Mouse (Mus musculus): ENCODE data around the gene Cep85l.

Cep85l gene

DNA sequence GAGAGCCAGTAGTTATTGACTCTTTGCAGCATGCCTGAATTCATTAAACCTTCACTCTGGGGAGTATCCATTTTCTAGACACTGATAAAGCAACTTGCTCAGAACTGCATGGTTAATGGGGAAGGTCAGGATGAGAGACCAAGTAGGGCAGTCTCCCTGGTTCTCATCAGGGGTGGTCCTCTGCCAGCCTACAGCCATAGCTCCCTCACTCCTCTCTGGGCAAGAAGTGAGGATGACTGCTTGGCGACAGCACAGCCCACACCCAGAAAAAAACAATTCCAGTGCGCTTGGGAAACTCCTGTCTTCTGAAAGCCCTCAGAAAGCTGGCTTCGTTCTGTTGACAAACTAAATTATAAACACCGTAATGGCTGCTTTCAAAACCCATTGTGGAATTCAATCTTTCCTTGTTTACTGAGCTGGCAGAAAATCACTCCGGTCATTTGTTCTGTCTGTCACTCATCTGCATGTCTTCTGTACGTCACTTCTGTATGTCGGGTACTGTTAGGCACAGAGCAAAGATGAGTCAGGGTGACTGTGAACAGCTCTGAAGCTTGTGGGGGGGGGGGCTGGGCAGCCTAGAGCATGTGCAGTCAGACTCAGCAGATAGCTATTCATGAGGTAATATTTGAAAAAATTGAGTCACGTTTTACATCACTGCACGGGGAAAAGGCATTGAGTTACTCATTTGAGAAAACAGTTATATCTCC is 15.3 kb upstream of the Cep85l start:
- DNase-seq: no peak

DNA sequence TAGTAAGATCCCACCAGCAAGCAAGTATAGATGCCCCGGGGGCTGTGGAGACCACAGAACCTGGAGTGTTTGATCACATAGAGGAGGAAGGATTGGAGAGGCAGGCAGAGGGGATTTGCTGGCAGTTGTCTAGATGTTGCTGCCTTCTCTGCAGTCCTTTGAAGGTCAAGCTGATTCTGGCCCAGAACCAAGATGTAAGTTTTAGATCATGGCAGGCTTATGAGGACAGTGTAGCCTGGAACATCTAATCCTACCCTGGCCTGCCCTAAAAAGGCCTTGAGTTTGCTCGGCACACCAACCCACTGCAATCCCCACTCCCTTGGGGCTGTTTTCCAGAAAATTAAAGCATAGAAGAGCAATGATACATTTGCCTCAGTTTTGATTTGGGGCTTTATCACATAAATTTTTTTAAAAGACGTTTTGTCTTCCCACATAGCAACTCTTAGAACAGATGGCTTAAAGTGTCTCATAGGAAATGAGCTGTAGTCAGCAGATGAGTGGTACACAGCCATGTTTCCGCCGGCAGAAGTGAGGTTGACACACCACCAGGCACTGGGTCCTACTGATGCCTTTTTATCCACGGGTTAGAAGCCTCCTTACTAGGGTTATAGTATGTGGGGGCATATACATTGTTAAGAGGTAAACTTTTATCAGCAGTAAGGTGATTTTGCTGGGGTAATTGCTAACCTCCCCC is 8.6 kb upstream of the Cep85l start:
- no peak for DNase-seq

DNA sequence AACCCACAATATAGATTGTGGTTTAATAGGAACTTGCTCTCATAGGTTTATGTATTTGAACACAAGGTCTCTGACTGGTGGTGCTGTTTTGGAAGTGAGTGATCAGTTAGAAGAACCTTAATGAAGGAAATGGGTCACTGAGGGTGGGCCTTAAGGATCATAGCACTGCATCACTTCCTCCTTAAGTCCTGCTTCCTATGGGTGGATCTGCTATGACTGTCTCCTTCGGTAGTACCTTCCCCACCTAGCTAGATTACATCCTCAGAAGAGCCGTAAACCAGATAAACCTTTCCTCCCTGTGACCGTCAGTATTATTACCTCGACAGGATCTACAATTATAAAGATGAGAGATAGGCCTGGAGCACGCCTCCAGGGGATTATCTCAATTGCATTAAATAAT is 5.7 kb upstream of the Cep85l start:
- DNase-seq: no peak

- no peak for DNase-seq
These were observed 5.1 kb upstream of the Cep85l start for GRCm38 (mm10) chr10:53384896-53385295.

DNA sequence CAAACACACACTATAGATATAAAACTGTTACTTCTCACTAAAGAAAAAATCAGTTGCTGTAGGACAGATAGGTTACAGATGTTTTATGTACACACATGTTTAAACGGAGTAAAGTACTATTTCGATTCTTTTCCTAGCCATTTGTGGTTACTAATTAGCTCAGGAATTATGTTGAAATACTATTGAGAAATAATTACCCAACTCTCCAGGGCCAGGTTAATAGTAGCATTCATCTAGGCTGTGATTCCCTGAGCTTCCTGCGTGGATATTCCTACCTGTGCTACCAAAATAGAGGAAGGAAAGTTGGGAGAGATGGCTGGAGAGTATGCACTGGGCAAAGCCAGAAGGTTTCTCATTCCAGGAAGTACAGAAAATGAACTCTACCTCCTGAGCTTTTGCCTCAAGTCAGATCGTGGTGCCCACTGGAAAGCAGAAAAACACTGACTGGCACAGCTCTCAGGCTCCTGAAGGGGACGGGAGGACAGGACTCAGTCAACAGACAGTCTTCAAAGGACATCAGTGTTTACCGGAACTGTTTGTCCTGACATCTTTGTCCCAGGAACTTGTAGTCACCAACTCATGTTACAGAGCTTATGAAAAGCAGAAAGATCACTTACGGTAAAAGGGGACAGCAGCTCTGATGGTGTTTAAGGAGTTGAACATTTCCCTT is 3.1 kb upstream of the Cep85l start:
- DNase-seq: peak; percentile 16

DNA sequence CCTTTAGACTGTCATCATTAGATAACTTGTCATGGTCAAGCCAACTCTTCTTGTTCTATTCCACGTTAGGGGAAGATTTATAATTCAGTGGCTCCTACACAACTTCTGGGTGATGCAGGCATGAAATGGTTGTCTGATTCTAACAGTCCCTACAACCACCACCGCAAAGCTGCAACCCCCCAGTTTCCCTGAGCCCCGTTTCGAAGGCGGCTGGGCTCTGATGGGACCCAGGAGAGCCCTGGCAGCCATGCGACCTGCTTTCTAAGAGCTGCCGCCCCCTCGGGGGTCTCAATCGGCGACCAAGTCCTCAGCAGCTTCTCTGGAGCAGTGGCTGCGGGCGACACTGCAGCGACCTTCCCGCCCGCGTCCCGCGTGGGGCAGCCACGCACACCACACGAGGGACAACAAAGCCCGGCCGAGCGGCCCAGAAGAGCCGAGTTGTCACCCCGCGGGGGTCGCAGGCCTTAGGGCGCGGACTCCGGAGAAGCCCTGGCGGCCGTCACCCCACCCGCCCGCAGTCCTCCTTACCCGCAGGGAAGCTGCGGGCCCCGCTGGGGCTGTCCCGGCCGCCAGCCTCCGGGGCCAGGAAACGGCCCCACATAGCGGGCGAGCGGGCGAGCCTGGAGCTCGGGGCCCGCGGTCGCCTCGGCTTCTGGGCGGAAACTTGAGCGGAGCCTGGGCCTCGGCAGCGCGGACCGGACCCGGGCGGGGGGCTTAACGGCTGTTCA is 602 bp downstream of the Cep85l start:
- DNase-seq: no peak

DNA sequence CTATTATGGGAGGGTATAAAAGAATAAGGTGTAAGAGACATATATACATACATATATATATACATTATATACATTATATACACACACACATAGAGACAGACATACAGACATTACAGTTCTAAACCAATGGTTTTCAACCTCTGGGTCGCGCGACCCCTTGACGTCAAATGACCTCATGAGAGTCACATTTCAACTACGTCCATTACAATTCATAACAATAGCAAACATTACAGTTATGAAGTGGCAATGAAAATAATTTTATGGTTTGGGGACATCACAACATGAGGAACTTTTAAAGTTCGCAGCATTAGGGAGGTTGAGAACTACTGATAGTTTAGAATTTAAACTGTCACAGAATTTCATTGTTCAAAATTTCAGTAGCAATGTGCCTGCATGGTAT is 1.5 kb downstream of the Cep85l start:
- no peak for DNase-seq

GRCm38 (mm10) chr10:53377096-53377495 is 2.7 kb downstream of the Cep85l start:
- DNase-seq: no peak

- no peak for DNase-seq
These were observed 5.7 kb downstream of the Cep85l start for GRCm38 (mm10) chr10:53373885-53374578.

GRCm38 (mm10) chr10:53367265-53367664 is 12.5 kb downstream of the Cep85l start:
- DNase-seq: no peak

- DNase-seq: no peak
These were observed 15.4 kb downstream of the Cep85l start for GRCm38 (mm10) chr10:53364311-53364710.

DNA sequence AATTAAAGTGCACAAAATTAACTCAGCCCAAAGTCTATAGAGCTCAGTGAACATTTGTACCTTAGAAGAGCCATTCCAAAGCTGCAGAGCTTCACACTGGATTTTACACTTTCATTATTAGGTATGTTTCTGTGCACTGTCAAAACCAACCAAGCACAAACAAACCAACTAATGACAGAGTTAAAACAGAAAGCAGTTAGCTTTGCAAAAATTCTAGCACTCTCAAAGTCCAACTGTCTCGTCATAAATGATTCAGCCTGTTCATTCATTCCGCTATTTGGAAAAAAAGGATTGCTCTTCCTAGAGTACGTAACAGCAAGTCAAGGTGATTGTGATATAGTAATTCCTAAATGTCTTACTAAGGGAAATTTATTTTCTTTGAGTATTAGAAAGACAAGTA is 20.7 kb downstream of the Cep85l start:
- DNase-seq: no peak

DNA sequence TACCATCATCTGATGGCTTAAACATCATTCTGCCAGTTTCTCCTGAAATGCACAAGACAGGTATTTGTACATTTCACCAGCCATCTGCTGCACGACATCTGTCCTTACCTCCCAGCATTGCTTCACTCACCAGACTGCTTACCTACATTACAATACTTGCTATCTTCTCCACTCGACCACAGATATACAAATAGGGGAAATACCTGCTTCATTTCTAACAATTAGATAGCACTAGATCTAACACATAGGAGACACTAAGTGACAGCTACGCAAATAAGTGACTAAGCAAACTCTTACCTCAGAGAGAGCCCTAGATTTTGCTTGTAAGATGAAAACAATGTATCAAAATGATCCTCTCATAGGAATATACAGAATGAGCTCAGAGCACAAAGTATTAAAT is 26.1 kb downstream of the Cep85l start:
- DNase-seq: no peak

- no peak for DNase-seq
These were observed 30.5 kb downstream of the Cep85l start for GRCm38 (mm10) chr10:53349254-53349653.

DNA sequence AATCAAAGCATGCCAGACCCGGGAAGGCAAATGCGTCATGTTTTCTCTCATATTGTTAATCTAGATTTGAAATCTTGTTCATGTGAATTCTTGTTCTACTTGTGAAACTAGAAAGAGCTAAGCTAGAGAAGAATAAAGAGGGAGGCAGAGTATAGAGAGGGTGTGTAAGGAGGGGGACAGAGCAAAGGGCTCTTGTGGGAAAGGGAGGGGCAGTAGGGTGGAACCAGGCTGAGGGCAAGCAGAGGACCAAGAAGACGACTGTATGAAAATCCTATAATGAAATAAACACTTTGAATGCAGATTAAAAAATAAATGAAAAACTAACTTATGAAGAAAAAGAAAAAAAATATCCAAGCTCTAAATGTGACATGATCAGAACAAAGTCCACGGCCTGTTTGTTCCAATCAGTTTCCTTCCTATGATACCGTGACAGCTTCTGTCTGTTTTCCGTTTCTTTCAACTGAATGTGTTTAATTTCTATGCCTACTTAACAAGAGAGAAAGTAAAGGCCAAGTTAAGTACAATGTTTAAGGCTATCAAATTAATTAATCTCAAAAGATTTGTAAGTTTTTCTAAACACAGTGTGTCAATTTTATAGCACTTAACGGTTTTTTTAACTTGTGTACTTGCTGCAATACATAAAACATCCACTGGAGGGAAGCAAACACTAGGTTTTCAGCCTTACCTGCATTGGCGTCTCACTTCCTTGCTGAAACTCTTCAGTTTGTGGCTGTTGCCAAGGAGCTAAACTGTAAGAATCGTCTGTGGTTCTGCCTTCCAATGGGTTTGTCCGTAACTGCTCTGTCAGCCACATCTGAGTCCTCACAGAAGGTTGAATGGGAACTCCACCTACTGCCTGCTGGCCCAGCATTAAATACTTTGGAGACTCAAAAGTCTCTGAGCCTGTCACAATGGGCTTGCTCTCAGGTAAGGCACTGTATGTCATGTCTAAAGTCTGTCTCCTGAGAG is 31.7 kb downstream of the Cep85l start:
- DNase-seq: peak; percentile 48

DNA sequence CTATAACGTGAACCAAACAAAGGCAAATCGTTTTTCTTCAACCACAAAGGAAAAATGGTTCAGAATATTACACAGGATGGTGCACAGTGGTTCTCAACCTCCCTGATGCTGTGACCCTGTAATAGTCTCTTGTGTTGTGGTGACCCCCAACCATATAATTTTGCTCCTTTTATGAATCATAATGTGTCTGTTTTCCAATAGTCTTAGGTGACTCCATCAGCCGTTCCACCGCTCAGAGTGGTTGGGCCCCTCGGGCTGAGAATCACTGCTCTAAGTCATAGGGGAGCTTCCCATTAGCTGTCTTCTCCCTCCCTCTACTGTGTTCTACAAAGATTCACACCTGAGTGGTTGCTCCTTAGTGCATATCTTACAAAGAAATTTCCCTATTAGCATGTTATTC is 32.8 kb downstream of the Cep85l start:
- no peak for DNase-seq

- peak; percentile 19 for DNase-seq
These were observed 33.2 kb downstream of the Cep85l start for GRCm38 (mm10) chr10:53346506-53346905.

DNA sequence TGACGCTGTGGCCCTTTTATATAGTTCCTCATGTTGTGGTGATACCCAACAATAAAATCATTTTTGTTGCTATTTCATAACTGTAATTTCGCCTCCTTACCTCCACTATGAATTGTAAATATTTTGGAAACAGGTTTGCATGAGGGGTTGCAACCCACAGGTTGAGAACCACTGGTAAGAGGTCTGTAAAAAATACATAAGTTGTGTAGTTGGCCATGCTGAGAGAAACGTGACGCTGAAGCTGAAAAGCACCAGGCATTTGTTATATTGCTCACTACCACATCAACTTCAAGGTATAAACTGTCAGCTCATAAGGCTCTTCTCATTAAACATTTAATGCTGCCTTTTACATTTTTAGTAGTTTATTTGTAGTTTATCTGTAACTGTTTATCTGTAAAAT is 34.2 kb downstream of the Cep85l start:
- DNase-seq: no peak

GRCm38 (mm10) chr10:53343865-53344264 is 35.9 kb downstream of the Cep85l start:
- peak; percentile 7 for DNase-seq

DNA sequence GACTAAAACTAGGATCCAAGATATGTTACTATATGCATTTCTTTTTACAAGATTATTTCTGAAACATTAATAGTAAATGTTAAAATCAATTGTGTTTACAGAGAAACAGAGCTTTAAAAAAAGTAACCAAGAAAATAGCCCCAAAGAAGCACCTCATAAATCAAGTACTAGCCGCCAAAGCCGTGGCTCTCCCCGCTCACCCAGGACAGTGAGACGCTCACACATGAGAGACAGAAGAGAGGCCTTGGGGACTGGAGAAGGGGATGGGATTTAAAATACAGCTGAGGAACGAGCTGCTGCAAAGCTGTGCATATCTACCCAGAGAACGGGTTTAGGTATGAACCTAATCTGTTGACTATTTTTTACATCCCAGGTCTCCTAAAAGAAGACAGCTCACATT is 36.4 kb downstream of the Cep85l start:
- no peak for DNase-seq

DNA sequence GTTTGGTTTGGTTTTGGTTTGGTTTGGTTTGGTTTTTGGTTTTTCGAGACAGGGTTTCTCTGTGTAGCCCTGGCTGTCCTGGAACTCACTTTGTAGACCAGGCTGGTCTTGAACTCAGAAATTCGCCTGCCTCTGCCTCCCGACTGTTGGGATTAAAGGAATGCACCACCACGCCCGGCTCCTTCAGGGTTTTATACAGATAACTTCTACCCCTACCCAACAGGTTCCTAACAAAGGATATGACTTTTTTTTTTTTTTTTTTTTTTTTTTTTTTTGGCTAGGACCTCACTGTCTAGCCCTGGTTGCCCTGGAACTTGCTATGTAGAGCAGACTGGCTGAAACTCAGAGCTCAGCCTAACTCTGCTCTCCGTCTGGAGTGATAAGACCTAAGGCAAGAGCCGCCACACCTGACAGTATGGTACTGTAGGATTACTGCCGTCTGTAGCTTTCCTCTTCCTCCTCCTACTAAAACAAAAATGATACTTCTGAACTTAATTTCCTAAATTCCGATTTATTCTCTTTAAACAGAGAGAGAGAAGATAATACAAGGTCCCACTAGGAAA is 37.5 kb downstream of the Cep85l start:
- DNase-seq: no peak

All from kidney, adult 18-20 months (tissue).